Mouse (Mus musculus) heart, embryonic 14.5 days (tissue): ENCODE measurements around the gene Car6. TPM values are rescaled to one million over a fixed set of nuclear protein-coding genes. Genes with fewer than 3 reads are reported as not detected.

Experiments used
- ATAC-seq: fragments of 200-750 bp; cut with Nextera tagmentation; 2 replicates; pipeline ENCODE4 v1.8.0; 2017; ENCODE audit warnings: low read depth, moderate TSS enrichment; ENCODE audit not compliant: insufficient number of reproducible peaks, insufficient read depth, low FRiP score
- H3K27ac ChIP-seq, 2 experiments: fragments of 200-500 bp in 1 of 2; fragments of 300-500 bp in 1 of 2; sonication (generic) in 1 of 2; replicated peaks in 1 of 2; 2 replicates each; pipeline ENCODE4 v1.5.1; 2012 to 2014; ENCODE audit warnings: low read depth in 2 of 2, low read length in 2 of 2, control low read depth in 1 of 2, mild to moderate bottlenecking in 1 of 2, mixed read lengths in 1 of 2; ENCODE audit not compliant: control insufficient read depth in 1 of 2, insufficient read depth in 1 of 2
- H3K27me3 ChIP-seq: fragments of 300-500 bp; sonication (generic); 2 replicates; pipeline ENCODE4 v1.6.1; 2014; ENCODE audit warnings: mild to moderate bottlenecking, low read length, control low read depth; ENCODE audit not compliant: control insufficient read depth, insufficient read depth
- H3K36me3 ChIP-seq: fragments of 300-500 bp; sonication (generic); 2 replicates; pipeline ENCODE4 v1.6.1; 2014; ENCODE audit warnings: mild to moderate bottlenecking, control low read depth, low read length, mixed read lengths; ENCODE audit not compliant: control insufficient read depth, insufficient read depth
- H3K4me1 ChIP-seq, 2 experiments: fragments of 200-500 bp in 1 of 2; fragments of 300-500 bp in 1 of 2; sonication (generic) in 1 of 2; 2 replicates each; pipeline ENCODE4 v1.6.1; 2012 to 2014; ENCODE audit warnings: low read length in 2 of 2, control low read depth in 1 of 2, mixed read lengths in 1 of 2; ENCODE audit not compliant: control insufficient read depth in 2 of 2, insufficient read depth in 2 of 2
- H3K4me2 ChIP-seq: fragments of 300-500 bp; sonication (generic); 2 replicates; pipeline ENCODE4 v1.6.1; 2014; ENCODE audit warnings: mild to moderate bottlenecking, low read length
- H3K4me3 ChIP-seq, 2 experiments: fragments of 200-500 bp in 1 of 2; fragments of 300-500 bp in 1 of 2; sonication (generic) in 1 of 2; 2 replicates each; pipeline ENCODE4 v1.5.1; 2012 to 2014; ENCODE audit warnings: low read length in 2 of 2, mild to moderate bottlenecking in 2 of 2, control low read depth in 1 of 2, low read depth in 1 of 2, moderate library complexity in 1 of 2; ENCODE audit not compliant: control insufficient read depth in 1 of 2, insufficient read depth in 1 of 2
- H3K9ac ChIP-seq: fragments of 300-500 bp; sonication (generic); 2 replicates; pipeline ENCODE4 v1.6.1; 2014; ENCODE audit warnings: mild to moderate bottlenecking, low read length
- H3K9me3 ChIP-seq: fragments of 300-500 bp; sonication (generic); 2 replicates; pipeline ENCODE4 v1.6.1; 2016; ENCODE audit warnings: low read length, control low read depth; ENCODE audit not compliant: control insufficient read depth
- WGBS: fragments of 180-500 bp; shearing (Covaris S2); extraction: QIAGEN DNeasy Blood & Tissue Kit; methylation state at CpG from one replicate; pipeline ENCODE4 v1.1.7; 2014; 5-methylcytosine and 5-hydroxymethylcytosine counted together
- polyA plus RNA-seq: library from polyadenylated mRNA; unstranded; fragments of >200 nt; fragmentation: Nextera tagmentation; extraction: Ambion mirVana; gene quantifications from 2 replicates; pipeline ENCODE4 v1.2.1, GENCODE M21; 2014

Gene Car6
- polyA plus RNA-seq, 1 experiment from 2014 or later: not detected

DNA sequence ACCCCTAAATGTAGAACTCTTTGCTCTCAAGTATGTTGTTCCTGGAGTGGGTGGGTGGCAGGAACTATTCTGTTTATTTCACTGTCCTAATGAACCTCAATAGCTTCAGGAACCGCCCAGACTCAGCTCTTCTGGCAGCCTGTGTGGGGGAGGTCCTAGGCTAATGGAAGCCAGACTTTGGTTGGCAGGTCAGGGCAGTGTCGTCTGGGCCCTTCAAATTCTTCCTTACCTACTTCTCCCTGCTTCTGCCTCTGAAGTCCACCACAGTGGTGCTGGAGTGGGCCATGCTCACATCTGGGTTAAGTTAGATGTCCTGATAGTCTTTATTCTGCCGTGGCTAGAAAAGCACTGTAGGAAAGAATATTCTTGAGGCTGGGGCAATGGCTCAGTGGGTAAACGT lies 23.0 kb downstream of the Car6 start:
- Histone ChIP-seq H3K4me3 (no peak overlapping the region), H3K4me2 (no peak overlapping the region), H3K27ac (no peak overlapping the region), H3K36me3 (no peaks in the 10 kb centered on the region), H3K9ac (no peak overlapping the region), H3K9me3 (peaks cover 4% of the 10 kb centered on the region), H3K27me3 (no peaks in the 10 kb centered on the region), H3K4me1 (peaks cover 0 to 2% of the 10 kb centered on the region in 2 experiments; a peak in 1 of 4 replicates)
- 42% methylated on average over 4 of the region's 4 CpGs for WGBS
- no peak for ATAC-seq

- Histone ChIP-seq H3K27me3 (no peaks in the 10 kb centered on the region), H3K9ac (no peak overlapping the region), H3K36me3 (no peaks in the 10 kb centered on the region), H3K4me2 (no peak overlapping the region), H3K4me1 (peaks cover 0 to 2% of the 10 kb centered on the region in 2 experiments; a peak in 1 of 4 replicates), H3K9me3 (peaks cover 4% of the 10 kb centered on the region), H3K27ac (no peak overlapping the region), H3K4me3 (no peak overlapping the region)
- WGBS: 70% methylated on average over 8 of the region's 8 CpGs
- no peak for ATAC-seq
Measured at GRCm38 (mm10) chr4:150177122-150177521, 24.0 kb downstream of the Car6 start.

DNA sequence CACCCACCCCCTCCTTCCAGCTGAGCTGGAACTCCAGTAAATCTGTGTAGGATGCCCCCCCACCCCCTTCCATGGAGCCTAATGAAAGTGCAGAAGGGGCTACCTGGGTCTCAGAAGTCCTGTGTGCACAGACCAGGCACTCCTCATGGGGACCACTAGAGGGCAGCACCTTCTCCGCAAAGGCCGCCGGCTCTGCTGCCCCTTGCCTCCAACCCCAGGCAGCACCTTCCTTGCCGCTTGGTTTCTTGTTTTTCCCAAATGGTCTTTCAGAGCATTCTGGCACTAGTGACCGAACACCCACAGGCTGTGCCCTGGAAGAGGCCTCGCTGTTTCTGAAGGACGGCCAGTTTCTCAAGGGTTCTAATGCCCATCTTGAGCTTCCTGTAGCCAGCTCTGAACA lies 24.6 kb downstream of the Car6 start:
- 2% methylated on average over 7 of the region's 7 CpGs for WGBS
- no peak overlapping the region for H3K9ac ChIP-seq
- ATAC-seq: no peak

DNA sequence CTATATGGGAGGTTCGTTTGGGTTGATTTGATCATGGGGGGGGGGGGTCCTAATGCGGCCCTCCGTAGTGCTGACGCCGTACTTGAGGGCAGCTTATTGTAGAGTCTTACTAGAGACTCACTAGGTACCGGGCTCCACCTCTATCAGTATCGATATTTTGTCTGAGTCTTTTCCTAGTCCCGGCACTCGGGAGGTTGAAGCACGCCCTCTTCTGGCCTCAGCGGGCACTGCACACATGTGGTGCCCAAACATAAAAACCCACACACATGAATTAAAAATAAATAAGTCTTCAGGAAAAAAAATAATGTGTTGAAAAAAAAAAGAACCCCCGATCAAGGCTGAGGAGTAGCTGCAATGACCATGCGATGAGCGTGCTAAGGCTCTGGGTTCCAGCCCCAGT lies 27.1 kb downstream of the Car6 start:
- H3K9ac ChIP-seq: no peak overlapping the region
- H3K36me3 ChIP-seq: no peaks in the 10 kb centered on the region
- H3K4me3 ChIP-seq: no peak overlapping the region
- WGBS: 90% methylated on average over 14 of the region's 14 CpGs
- no peak overlapping the region for H3K27ac ChIP-seq
- no peak for ATAC-seq
- H3K4me1 ChIP-seq: peaks cover 0 to 2% of the 10 kb centered on the region in 2 experiments; a peak in 1 of 4 replicates
- H3K4me2 ChIP-seq: no peak overlapping the region
- H3K27me3 ChIP-seq: no peaks in the 10 kb centered on the region
- H3K9me3 ChIP-seq: no peaks in the 10 kb centered on the region

More for the DNA sequence above, 24.6 kb downstream of the Car6 start:
- H3K4me1 ChIP-seq: peaks cover 0 to 2% of the 10 kb centered on the region in 2 experiments; a peak in 1 of 4 replicates
- no peaks in the 10 kb centered on the region for H3K36me3 ChIP-seq
- no peaks in the 10 kb centered on the region for H3K27me3 ChIP-seq
- peaks cover 3% of the 10 kb centered on the region for H3K9me3 ChIP-seq
- no peak overlapping the region for H3K4me3 ChIP-seq
- peak overlapping the region; percentile 33 for H3K4me2 ChIP-seq
- H3K27ac ChIP-seq: no peak overlapping the region

GRCm38 (mm10) chr4:150173281-150173680 lies 27.9 kb downstream of the Car6 start:
- no peak overlapping the region for H3K27ac ChIP-seq
- H3K9ac ChIP-seq: no peak overlapping the region
- H3K4me2 ChIP-seq: no peak overlapping the region
- H3K27me3 ChIP-seq: no peaks in the 10 kb centered on the region
- no peaks in the 10 kb centered on the region for H3K36me3 ChIP-seq
- H3K4me1 ChIP-seq: peaks cover 0 to 2% of the 10 kb centered on the region in 2 experiments; a peak in 1 of 4 replicates
- H3K9me3 ChIP-seq: no peaks in the 10 kb centered on the region
- WGBS: 58% methylated on average over 10 of the region's 10 CpGs
- no peak overlapping the region for H3K4me3 ChIP-seq
- no peak for ATAC-seq

DNA sequence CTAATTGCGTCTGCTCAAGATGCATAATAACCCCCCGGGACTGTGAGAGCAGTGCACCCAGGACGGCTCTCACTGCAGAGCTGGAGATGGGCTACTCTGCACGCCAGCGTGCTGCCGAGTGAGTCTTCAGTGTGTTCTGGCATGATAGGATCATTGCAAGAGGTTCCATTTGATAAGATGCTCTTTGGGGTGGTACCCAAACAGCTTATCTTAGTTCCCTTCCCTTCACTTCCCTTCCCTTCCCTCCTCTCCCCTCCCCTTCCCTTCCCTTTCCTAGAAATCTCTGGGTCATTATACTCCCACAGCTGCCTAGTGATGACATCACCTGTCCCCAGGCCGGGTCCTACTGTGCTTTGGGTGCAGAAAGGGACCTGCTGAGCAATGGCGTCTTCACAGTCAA lies 29.0 kb downstream of the Car6 start:
- Histone ChIP-seq H3K27ac (no peak overlapping the region), H3K9me3 (no peaks in the 10 kb centered on the region), H3K4me3 (no peak overlapping the region), H3K9ac (no peak overlapping the region), H3K4me1 (peaks cover 0 to 2% of the 10 kb centered on the region in 2 experiments; a peak in 1 of 4 replicates), H3K36me3 (no peaks in the 10 kb centered on the region), H3K4me2 (no peak overlapping the region), H3K27me3 (no peaks in the 10 kb centered on the region)
- no peak for ATAC-seq
- 61% methylated on average over 8 of the region's 8 CpGs for WGBS

GRCm38 (mm10) chr4:150168406-150168805 lies 32.7 kb downstream of the Car6 start:
- Histone ChIP-seq H3K4me3 (no peak overlapping the region), H3K9me3 (0 out of 2 replicates have a peak, but pooled peaks cover 3% of the 10 kb centered on the region), H3K27me3 (no peaks in the 10 kb centered on the region), H3K9ac (no peak overlapping the region), H3K4me2 (no peak overlapping the region), H3K36me3 (no peaks in the 10 kb centered on the region), H3K4me1 (no peaks in the 10 kb centered on the region), H3K27ac (no peak overlapping the region)
- ATAC-seq: no peak
- 62% methylated on average over 10 of the region's 10 CpGs for WGBS

- no peak overlapping the region for H3K27ac ChIP-seq
- H3K27me3 ChIP-seq: no peaks in the 10 kb centered on the region
- H3K9ac ChIP-seq: no peak overlapping the region
- H3K9me3 ChIP-seq: 0 out of 2 replicates have a peak, but pooled peaks cover 7% of the 10 kb centered on the region
- H3K4me2 ChIP-seq: no peak overlapping the region
- H3K36me3 ChIP-seq: no peaks in the 10 kb centered on the region
- no peaks in the 10 kb centered on the region for H3K4me1 ChIP-seq
- WGBS: 28% methylated on average over 13 of the region's 13 CpGs
- no peak for ATAC-seq
- no peak overlapping the region for H3K4me3 ChIP-seq
Measured at GRCm38 (mm10) chr4:150164875-150165274, 36.3 kb downstream of the Car6 start.
